10 mouse cellular contexts compared by ENCODE assay signal in the genomic region with DNA sequence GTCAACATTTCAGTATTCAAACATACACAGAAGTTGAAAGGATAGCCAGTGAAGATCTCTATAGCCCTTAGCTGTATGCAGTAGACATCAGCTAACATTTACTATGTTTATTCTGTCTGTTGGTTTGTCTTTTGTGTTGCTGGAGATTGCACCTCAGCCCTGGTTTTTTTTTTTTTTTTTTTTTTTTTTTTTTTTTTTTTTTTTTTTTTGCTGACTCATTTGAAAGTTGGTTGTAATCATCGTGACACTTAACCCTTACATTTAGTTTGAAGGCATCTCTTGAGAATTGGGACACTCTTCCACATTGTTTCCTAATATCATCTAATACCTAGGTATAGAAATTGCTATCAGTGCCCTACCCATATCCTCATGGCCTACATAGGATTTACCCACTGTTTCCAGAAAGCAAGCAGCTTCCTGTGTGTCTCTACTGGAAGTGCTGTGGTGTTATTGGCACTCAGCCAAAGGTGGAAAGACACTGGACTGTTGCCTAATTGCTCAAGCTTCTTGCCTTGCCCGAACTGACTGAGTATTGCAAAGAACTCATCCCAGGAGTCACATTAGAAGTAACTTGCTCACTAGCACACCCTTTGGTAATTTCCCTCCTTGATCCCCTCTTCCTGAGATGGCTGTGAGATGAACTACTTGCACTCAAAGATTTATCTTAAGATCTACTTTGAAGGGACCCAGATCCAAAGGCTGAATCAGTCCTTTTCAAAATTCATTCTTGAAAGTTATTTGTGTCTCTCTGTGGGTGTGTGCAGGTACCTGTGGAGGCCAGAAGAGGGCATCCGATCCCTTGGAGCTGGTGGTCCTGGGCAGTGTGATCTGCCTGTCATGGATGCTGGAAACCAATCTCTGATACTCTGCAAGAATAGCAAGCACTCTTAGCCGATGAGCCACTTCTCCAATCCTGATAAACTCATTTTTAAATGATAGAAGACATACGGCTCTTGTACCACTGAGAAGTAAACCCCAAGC. TPM values are rescaled to one million over a fixed set of nuclear protein-coding genes. Genes with fewer than 3 reads are reported as not detected.
DNase-seq lines count a peak whose midpoint lies in the region; ATAC-seq and TF ChIP-seq lines count a peak whose summit lies in the region.
"Had no signal": no experiment of that assay in that cellular context is flagged by ENCODE, and none has a peak within 500 bp of the region (broad histone marks: within the 10 kb centered on the region; RNA-seq: fewer than 3 reads in every experiment).

No protein-coding gene starts in this region.

- no peak overlapping the region for H3K4me3 ChIP-seq in hindbrain, postnatal 0 days (ENCODE audit: low read length)
- H3K4me3 ChIP-seq in hindbrain, embryonic 11.5 days (ENCODE audit: low read depth, low read length), result no peak overlapping the region
- H3K4me3 ChIP-seq in MEL (ENCODE audit: control insufficient read depth in 1 of 2, insufficient read depth in 1 of 2, low read depth in 2 of 2, low read length in 2 of 2), result no peak overlapping the region
- H3K4me3 ChIP-seq in embryonic facial prominence, embryonic 10.5 days, result no peak overlapping the region
- no peak overlapping the region for H3K4me3 ChIP-seq in hindbrain, embryonic 13.5 days

- H3K4me1 ChIP-seq in hindbrain, postnatal 0 days (ENCODE audit: insufficient read depth, low read length), result no peaks in the 10 kb centered on the region
- no peaks in the 10 kb centered on the region for H3K4me1 ChIP-seq in hindbrain, embryonic 11.5 days (replicated peaks; ENCODE audit: control insufficient read depth, insufficient read depth, low read length)
- H3K4me1 ChIP-seq in MEL (ENCODE audit: control insufficient read depth in 1 of 2, insufficient read depth in 2 of 2, low read length in 2 of 2), result peaks cover 0 to 14% of the 10 kb centered on the region in 2 experiments; a peak in 2 of 4 replicates
- peaks cover 4% of the 10 kb centered on the region; the same call in 1 of the 2 replicates for H3K4me1 ChIP-seq in embryonic facial prominence, embryonic 10.5 days
- no peaks in the 10 kb centered on the region for H3K4me1 ChIP-seq in hindbrain, embryonic 13.5 days (replicated peaks)

- H3K9me3 ChIP-seq in hindbrain, postnatal 0 days (ENCODE audit: low read length), result no peaks in the 10 kb centered on the region
- H3K9me3 ChIP-seq in hindbrain, embryonic 11.5 days (ENCODE audit: control insufficient read depth, low read length), result no peaks in the 10 kb centered on the region
- no peaks in the 10 kb centered on the region for H3K9me3 ChIP-seq in MEL (replicated peaks; ENCODE audit: insufficient read depth, low read length)
- no peaks in the 10 kb centered on the region for H3K9me3 ChIP-seq in embryonic facial prominence, embryonic 10.5 days
- H3K9me3 ChIP-seq in hindbrain, embryonic 13.5 days, result no peaks in the 10 kb centered on the region

- H3K27ac ChIP-seq in hindbrain, postnatal 0 days, result no peak overlapping the region
- no peak overlapping the region for H3K27ac ChIP-seq in hindbrain, embryonic 11.5 days (ENCODE audit: low read depth, low read length)
- no peak overlapping the region for H3K27ac ChIP-seq in MEL (ENCODE audit: control insufficient read depth, low read depth, low read length)
- H3K27ac ChIP-seq in embryonic facial prominence, embryonic 10.5 days (replicated peaks), result no peak overlapping the region
- H3K27ac ChIP-seq in hindbrain, embryonic 13.5 days, result no peak overlapping the region

- peak; percentile 40 to 42; a peak in 2 of 4 replicates for TF ChIP-seq EP300 in MEL (IDR thresholded peaks at IDR 0.05; ENCODE audit: low read depth in 1 of 2, low read length in 2 of 2)

- H3K36me3 ChIP-seq in hindbrain, postnatal 0 days (ENCODE audit: insufficient read depth, low read length), result no peaks in the 10 kb centered on the region
- no peaks in the 10 kb centered on the region for H3K36me3 ChIP-seq in hindbrain, embryonic 11.5 days (ENCODE audit: control insufficient read depth, insufficient read depth, low read length)
- peaks cover 0 to 9% of the 10 kb centered on the region in 2 experiments; a peak in 2 of 4 replicates for H3K36me3 ChIP-seq in MEL (ENCODE audit: control insufficient read depth in 1 of 2, insufficient read depth in 2 of 2, low read length in 2 of 2)
- no peaks in the 10 kb centered on the region for H3K36me3 ChIP-seq in embryonic facial prominence, embryonic 10.5 days (replicated peaks)
- no peaks in the 10 kb centered on the region for H3K36me3 ChIP-seq in hindbrain, embryonic 13.5 days

- H3K4me2 ChIP-seq in hindbrain, postnatal 0 days (ENCODE audit: low read depth, low read length), result no peak overlapping the region
- H3K4me2 ChIP-seq in hindbrain, embryonic 11.5 days (replicated peaks; ENCODE audit: low read depth, low read length), result no peak overlapping the region
- H3K4me2 ChIP-seq in hindbrain, embryonic 13.5 days, result no peak overlapping the region

- no peak for ATAC-seq in hindbrain, postnatal 0 days
- ATAC-seq in hindbrain, embryonic 11.5 days (ENCODE audit: low FRiP score), result no peak
- ATAC-seq in megakaryocyte, adult 5-6 weeks (ENCODE audit: poor library complexity, severe bottlenecking), result peak; percentile 35; the same call in 1 of the 2 replicates
- no peak for ATAC-seq in hindbrain, embryonic 13.5 days (ENCODE audit: low FRiP score)

- WGBS in hindbrain, postnatal 0 days, result 58% methylated on average over 5 of the region's 5 CpGs
- WGBS in hindbrain, embryonic 11.5 days, result 70% methylated on average over 5 of the region's 5 CpGs
- 69% methylated on average over 5 of the region's 5 CpGs for WGBS in embryonic facial prominence, embryonic 10.5 days
- 73% methylated on average over 5 of the region's 5 CpGs for whole genome bisulfite sequencing in hindbrain, embryonic 13.5 days

- no peaks in the 10 kb centered on the region for H3K79me2 ChIP-seq in MEL (ENCODE audit: control insufficient read depth, insufficient read depth, low read length, poor library complexity)

- H3K27me3 ChIP-seq in hindbrain, postnatal 0 days (ENCODE audit: insufficient read depth, low read length), result no peaks in the 10 kb centered on the region
- no peaks in the 10 kb centered on the region for H3K27me3 ChIP-seq in hindbrain, embryonic 11.5 days (ENCODE audit: control insufficient read depth, insufficient read depth, low read length)
- peaks cover 3 to 7% of the 10 kb centered on the region in 2 experiments; a peak in 3 of 4 replicates for H3K27me3 ChIP-seq in MEL (ENCODE audit: control insufficient read depth in 1 of 2, insufficient read depth in 2 of 2, low read length in 2 of 2)
- no peaks in the 10 kb centered on the region for H3K27me3 ChIP-seq in embryonic facial prominence, embryonic 10.5 days (replicated peaks; ENCODE audit: low read depth, poor library complexity, severe bottlenecking)
- H3K27me3 ChIP-seq in hindbrain, embryonic 13.5 days, result no peaks in the 10 kb centered on the region

- peak; percentile 64 for TF ChIP-seq RAD21 in MEL (IDR thresholded peaks at IDR 0.05; ENCODE audit: low read depth, low read length)

- peak; percentile 53 for TF ChIP-seq CTCF in hindbrain, postnatal 0 days (IDR thresholded peaks at IDR 0.05; ENCODE audit: low read depth)
- peak; percentile 59 to 73 (median 70) for TF ChIP-seq CTCF in MEL (IDR thresholded peaks at IDR 0.05 in 2 of 3, conservative IDR thresholded peaks at IDR 0.05 in 1 of 3; ENCODE audit: control insufficient read depth in 1 of 3, insufficient read depth in 1 of 3, low read depth in 2 of 3, low read length in 3 of 3, poor library complexity in 1 of 3, severe bottlenecking in 1 of 3)

- no peak overlapping the region for H3K9ac ChIP-seq in hindbrain, postnatal 0 days (replicated peaks; ENCODE audit: low read length)
- H3K9ac ChIP-seq in hindbrain, embryonic 11.5 days (ENCODE audit: low read depth, low read length), result no peak overlapping the region
- no peak overlapping the region for H3K9ac ChIP-seq in MEL (ENCODE audit: control insufficient read depth, low read depth, low read length, poor library complexity, severe bottlenecking)
- H3K9ac ChIP-seq in hindbrain, embryonic 13.5 days, result no peak overlapping the region

- DNase-seq in hindbrain, postnatal 0 days (ENCODE audit: low spot score), result peak; percentile 55
- DNase-seq in hindbrain, embryonic 11.5 days (ENCODE audit: low spot score), result no peak
- peak; percentile 69 for DNase-seq in MEL (ENCODE audit: low read depth, low spot score)
- peak; percentile 37 for DNase-seq in embryonic facial prominence, embryonic 10.5 days (ENCODE audit: low spot score)
- DNase-seq in left cerebral cortex, adult 18-20 months (ENCODE audit: low spot score in 2 of 2), result no peak
- no peak for DNase-seq in spleen, postnatal 10 days (ENCODE audit: low spot score in 2 of 2)
- DNase-seq: gastrocnemius, postnatal 36 days had no signal

- no peak for TF ChIP-seq POLR2A in MEL (IDR thresholded peaks at IDR 0.05; ENCODE audit: control insufficient read depth in 1 of 2, insufficient read depth in 1 of 2, low read depth in 1 of 2, low read length in 2 of 2, poor library complexity in 1 of 2)

RNA-seq across cellular contexts. Expression of gene Tmigd1, which starts 1.9 kb away (rescaled TPM):
- 0.26 TPM in 1 of 2 replicates, not detected in the other for total RNA-seq in hindbrain, postnatal 0 days (2014; rRNA removed)
- not detected in 2 replicates for polyA plus RNA-seq in hindbrain, postnatal 0 days (2015; fragmentation: Nextera tagmentation; extraction: Ambion mirVana)
- polyA plus RNA-seq in hindbrain, embryonic 11.5 days (2014; fragmentation: Nextera tagmentation; extraction: Ambion mirVana), result 0.17 TPM in 1 of 2 replicates, not detected in the other
- not detected in 2 replicates for total RNA-seq in MEL (2012; rRNA removed)
- not detected for polyA plus RNA-seq in MEL (2012; ENCODE audit: insufficient read depth in 1 of 2, insufficient read length in 2 of 2, low read depth in 1 of 2, low replicate concordance in 2 of 2, missing spikeins in 1 of 2)
- polyA plus RNA-seq in embryonic facial prominence, embryonic 10.5 days (2016; fragmentation: Nextera tagmentation; extraction: Ambion mirVana), result not detected in 2 replicates
- not detected in 2 replicates for total RNA-seq in megakaryocyte, adult 5-6 weeks (2015)
- not detected in 2 replicates for total RNA-seq in megakaryocyte, adult 5-6 weeks (2017)
- not detected in 2 replicates for polyA plus RNA-seq in hindbrain, embryonic 13.5 days (2015; fragmentation: Nextera tagmentation; extraction: Ambion mirVana)
- total RNA-seq in left cerebral cortex, adult 18-20 months (2021), result not detected
- polyA plus RNA-seq: liver, embryonic 16.5 days had no signal

RNA-seq across cellular contexts. Expression of gene Blmh, which starts 24.6 kb away (rescaled TPM):
- 56.4 and 58.8 TPM in 2 replicates for total RNA-seq in hindbrain, postnatal 0 days (2014; rRNA removed)
- 123 and 131 TPM in 2 replicates for polyA plus RNA-seq in hindbrain, postnatal 0 days (2015; fragmentation: Nextera tagmentation; extraction: Ambion mirVana)
- 164 and 193 TPM in 2 replicates for polyA plus RNA-seq in hindbrain, embryonic 11.5 days (2014; fragmentation: Nextera tagmentation; extraction: Ambion mirVana)
- 111 and 144 TPM in 2 replicates for total RNA-seq in MEL (2012; rRNA removed)
- 100 to 1,000 TPM in 1 of 2 experiments, not detected in 1; 116 TPM for polyA plus RNA-seq in MEL (2012; ENCODE audit: insufficient read depth in 1 of 2, insufficient read length in 2 of 2, low read depth in 1 of 2, low replicate concordance in 2 of 2, missing spikeins in 1 of 2)
- 203 and 207 TPM in 2 replicates for polyA plus RNA-seq in embryonic facial prominence, embryonic 10.5 days (2016; fragmentation: Nextera tagmentation; extraction: Ambion mirVana)
- 48.4 and 55.6 TPM in 2 replicates for total RNA-seq in megakaryocyte, adult 5-6 weeks (2015)
- total RNA-seq in megakaryocyte, adult 5-6 weeks (2017), result 139 and 143 TPM in 2 replicates
- 149 and 155 TPM in 2 replicates for polyA plus RNA-seq in hindbrain, embryonic 13.5 days (2015; fragmentation: Nextera tagmentation; extraction: Ambion mirVana)
- 10 to 100 TPM; 58.8 to 60.7 TPM for total RNA-seq in left cerebral cortex, adult 18-20 months (2021)

RNA-seq across cellular contexts. Expression of gene Cpd, which starts 53.2 kb away (rescaled TPM):
- total RNA-seq in hindbrain, postnatal 0 days (2014; rRNA removed), result 34.7 and 41.3 TPM in 2 replicates
- 3.9 and 5.7 TPM in 2 replicates for polyA plus RNA-seq in hindbrain, postnatal 0 days (2015; fragmentation: Nextera tagmentation; extraction: Ambion mirVana)
- polyA plus RNA-seq in hindbrain, embryonic 11.5 days (2014; fragmentation: Nextera tagmentation; extraction: Ambion mirVana), result 15.4 and 16.0 TPM in 2 replicates
- total RNA-seq in MEL (2012; rRNA removed), result 9.1 and 14.6 TPM in 2 replicates
- polyA plus RNA-seq in MEL (2012; ENCODE audit: insufficient read depth in 1 of 2, insufficient read length in 2 of 2, low read depth in 1 of 2, low replicate concordance in 2 of 2, missing spikeins in 1 of 2), result 1 to 10 TPM in 1 of 2 experiments, not detected in 1; 7.5 TPM
- 7.9 and 8.5 TPM in 2 replicates for polyA plus RNA-seq in embryonic facial prominence, embryonic 10.5 days (2016; fragmentation: Nextera tagmentation; extraction: Ambion mirVana)
- 28.0 and 28.3 TPM in 2 replicates for total RNA-seq in megakaryocyte, adult 5-6 weeks (2015)
- 19.6 and 23.9 TPM in 2 replicates for total RNA-seq in megakaryocyte, adult 5-6 weeks (2017)
- 5.7 and 6.2 TPM in 2 replicates for polyA plus RNA-seq in hindbrain, embryonic 13.5 days (2015; fragmentation: Nextera tagmentation; extraction: Ambion mirVana)
- total RNA-seq in left cerebral cortex, adult 18-20 months (2021), result 10 to 100 TPM; 51.7 to 54.2 TPM

Comparison
In these comparisons a context has a peak if more than half of its experiments do, and no peak if none do; other contexts are left out.
1. DNase-seq: peak in hindbrain, postnatal 0 days (single experiment), MEL (single experiment) and embryonic facial prominence, embryonic 10.5 days (single experiment); none in hindbrain, embryonic 11.5 days (single experiment), left cerebral cortex, adult 18-20 months (0 of 2) and spleen, postnatal 10 days (0 of 2).